Mouse (Mus musculus) adrenal gland (tissue): Measurements from ENCODE around the gene Chd4.

Experiments used
- intact Hi-C: fragments of 180-260 bp; cut with DNase I; formaldehyde crosslinking; loops from one replicate; pipeline ENCODE4 v1.15.1; 2025

Chd4 gene

DNA sequence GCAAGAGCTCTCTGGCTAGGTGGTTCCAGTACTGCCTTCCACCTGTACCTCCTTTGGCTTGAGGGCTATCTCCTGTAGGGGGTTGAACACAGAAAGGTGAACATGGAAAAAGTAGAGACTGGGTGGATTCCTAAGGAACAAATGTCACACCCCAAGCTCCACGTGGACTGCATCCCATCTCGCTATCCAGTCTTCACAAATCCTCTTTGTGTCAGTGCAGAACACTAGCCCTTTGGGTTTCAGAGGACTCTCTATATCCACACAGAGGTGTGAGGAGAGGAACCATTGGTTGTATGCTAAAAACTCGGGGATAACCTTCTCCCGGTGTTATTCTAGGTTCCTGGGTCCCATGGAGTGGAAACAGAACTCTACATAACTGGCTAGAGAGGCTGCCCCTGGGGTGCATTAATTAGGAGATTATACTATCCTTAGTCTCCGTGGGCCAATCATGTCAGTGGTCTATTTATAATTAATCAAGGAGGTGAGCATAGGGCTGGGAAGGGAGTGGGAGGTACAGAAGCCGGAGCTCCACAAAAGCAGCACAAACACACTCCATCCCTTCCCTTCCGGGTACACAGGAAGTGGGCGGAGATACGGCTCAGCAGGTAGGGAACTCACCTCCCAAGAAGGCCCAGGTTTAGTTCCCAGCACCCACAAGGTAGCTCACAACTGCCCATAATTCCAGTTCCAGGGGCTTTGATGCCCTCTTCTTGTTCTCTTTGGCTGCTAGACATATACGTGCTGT, 5.3 kb upstream of the Chd4 start:
- intact Hi-C loops: no loop called here

DNA sequence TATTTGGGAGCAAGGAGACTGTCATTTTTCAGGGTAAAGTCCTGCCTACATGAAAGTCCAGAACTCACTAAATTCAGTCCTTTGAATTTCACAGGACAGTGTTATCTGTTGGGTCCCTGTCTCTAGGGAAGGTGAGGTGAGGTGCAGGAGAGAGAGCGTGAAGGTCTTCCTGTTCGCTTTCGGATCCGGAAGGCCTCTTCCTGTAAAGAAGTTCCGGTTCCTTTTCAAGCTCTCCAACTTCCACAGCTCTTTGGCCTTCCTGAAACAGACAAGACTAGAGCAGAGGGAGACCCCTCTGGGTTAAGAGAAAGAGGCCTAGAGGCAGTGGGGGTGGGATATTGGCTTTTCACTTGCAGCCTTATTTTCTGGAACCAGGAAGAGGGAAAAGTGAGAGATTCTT, 3.4 kb upstream of the Chd4 start:
- intact Hi-C loops: no loop called here

DNA sequence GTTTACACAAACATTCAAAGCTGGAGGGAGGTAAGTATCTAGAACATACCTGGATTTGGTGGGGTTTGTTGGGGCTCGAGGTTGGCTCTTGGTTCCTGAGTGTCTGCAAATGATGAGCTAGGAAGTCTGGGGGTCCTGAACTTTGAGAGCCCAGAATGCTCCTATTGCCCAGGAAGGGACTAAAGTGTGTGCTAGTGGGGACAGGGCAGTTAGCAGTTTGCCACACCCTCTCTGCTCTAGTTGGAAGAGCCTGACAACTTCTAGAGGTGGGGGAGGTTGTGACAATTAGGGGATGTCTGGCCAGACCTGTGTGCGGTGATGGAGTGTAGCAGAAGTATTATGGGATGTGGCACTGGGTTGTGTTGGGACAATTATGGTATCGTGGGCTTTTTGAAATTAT, 938 bp upstream of the Chd4 start:
- intact Hi-C loops: loop anchor here (5.0 kb wide), 1 partner anchor 37 kb away; the partner anchor contains the start of gene Nop2

DNA sequence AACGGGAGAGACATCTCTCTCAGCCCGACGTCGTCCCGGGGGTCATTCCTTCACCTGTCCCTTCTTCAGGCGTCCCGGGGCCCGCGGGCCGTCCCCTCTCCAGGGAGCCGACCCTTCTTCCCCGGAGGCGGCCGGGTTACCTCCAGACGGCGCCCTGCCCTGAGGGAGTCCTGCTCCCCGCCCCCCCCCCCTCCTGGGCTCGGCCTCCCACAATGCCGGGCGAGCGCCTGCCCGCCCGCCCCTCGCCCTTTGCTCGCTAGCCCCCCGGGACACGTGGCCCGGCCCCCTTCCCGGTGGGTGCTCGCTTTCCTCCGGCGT, 457 bp downstream of the Chd4 start:
- intact Hi-C loops: loop anchor here (5.0 kb wide), 1 partner anchor 36 kb away; the partner anchor contains the start of gene Nop2

- intact Hi-C loops: loop anchor here (5.0 kb wide), 1 partner anchor 36 kb away; the partner anchor contains the start of gene Nop2
These were observed 990 bp downstream of the Chd4 start for GRCm38 (mm10) chr6:125096597-125097345.

DNA sequence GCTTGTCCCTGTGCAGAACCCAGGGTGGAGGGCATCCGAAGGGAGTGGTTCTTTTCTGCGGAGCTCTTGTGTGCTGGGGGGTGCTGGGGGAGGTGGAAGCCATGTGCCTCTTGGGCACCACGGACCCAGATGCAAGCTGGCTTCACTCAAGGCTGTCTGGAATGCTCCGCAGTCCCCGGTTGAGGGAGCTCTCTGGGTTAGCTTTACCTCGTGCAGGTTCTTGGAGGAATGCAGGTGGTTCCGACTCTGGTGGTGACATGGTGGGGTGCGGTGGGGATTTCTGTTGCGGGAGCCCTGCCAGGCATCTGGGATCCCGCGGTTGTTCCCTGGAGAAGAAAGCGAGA, 1.5 kb downstream of the Chd4 start:
- intact Hi-C loops: loop anchor here (5.0 kb wide), 1 partner anchor 35 kb away; the partner anchor contains the start of gene Nop2

- intact Hi-C loops: loop anchor here (5.0 kb wide), 1 partner anchor 34 kb away; the partner anchor contains the start of gene Nop2
These were observed 2.2 kb downstream of the Chd4 start for GRCm38 (mm10) chr6:125097951-125098350.

- intact Hi-C loops: loop anchor here (5.0 kb wide), 1 partner anchor 34 kb away; the partner anchor contains the start of gene Nop2
These were observed 2.7 kb downstream of the Chd4 start for GRCm38 (mm10) chr6:125098513-125098912.

DNA sequence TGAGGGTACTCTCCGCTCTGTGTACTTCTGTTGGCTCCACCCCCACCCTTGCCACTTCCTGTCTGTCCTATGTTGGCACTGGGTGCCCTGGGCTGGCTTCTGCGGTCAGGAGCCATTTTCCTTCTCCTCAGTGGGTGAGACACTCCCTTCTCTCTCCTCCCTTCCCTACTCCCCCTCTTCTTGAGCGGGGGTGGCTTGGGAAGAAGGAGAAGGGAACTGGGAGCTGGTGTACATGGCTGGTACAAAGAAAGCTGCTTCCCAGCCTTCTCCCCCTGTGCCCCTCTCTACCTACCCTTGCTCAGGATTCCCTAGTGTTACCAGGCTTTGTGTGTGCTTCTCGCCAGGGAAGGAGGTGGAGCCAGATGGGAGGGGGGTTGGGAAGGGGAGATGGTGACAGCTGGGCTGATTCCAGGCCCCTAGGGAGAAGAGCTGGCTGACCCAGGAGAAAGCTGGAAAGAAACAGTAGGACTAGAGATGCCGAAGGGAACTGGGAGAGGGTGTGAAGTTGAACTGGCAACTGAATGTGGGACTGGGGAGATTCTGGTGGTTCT, 3.7 kb downstream of the Chd4 start:
- intact Hi-C loops: loop anchor here (5.0 kb wide), 1 partner anchor 33 kb away; the partner anchor contains the start of gene Nop2

- intact Hi-C loops: no loop called here
These were observed 5.7 kb downstream of the Chd4 start for GRCm38 (mm10) chr6:125101444-125101843.

DNA sequence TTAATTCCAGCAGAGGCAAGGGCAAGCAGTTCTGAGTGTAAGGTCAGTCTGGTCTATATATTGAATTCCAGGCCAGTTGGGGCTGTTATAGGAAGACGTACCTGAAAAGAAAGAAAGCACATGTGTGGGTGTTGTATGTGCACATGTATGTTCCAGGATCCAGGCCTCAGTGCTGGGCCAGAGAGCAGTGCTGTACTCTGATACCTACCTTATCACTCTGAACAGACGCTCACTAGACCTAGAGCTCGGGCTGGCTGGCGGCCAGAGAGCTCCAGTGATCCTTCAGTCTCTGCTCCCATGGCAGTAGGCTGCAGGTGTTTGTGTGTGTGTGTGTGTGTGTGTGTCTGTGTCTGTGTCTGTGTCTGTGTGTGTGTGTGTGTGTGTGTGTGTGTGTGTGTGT, 8.4 kb downstream of the Chd4 start:
- intact Hi-C loops: no loop called here

DNA sequence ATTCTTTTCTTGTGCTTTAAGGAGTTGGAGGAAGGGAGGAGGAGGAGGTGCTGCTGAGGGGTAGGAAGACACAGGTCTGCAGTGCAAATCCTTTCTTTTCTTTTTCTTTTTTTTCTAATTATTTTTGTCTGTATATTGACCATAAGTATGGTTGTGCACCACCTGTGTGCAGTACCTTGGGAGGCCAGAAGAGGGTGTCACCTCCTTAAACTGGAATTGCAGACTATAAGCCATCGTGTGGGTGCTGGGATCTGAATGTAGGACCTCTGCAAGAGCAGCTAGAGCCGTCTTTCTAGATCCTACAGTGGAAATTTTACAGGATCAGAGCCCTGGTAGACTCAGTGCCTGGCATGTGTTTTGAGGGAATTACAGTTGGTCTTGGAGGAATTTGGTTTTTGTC, 11.9 kb downstream of the Chd4 start:
- intact Hi-C loops: no loop called here

DNA sequence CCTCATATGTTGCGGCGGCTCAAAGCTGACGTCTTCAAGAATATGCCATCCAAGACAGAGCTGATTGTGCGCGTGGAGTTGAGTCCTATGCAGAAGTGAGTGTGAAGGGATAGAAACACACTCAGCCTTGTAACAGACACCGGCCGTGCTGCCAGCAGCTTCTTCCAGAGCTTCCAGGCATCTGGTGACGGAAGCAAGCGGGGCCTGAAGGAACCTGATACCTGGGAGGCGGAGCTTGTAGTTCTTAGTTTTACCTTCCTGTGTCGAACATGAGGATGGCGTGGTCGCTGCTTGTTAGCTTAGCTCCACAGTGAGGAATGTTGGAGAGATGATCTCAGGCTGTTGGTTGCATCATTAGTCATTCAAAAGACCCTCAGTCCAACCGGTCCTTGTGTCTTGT, 13.6 kb downstream of the Chd4 start:
- intact Hi-C loops: no loop called here

GRCm38 (mm10) chr6:125110927-125111326, 15.1 kb downstream of the Chd4 start:
- intact Hi-C loops: no loop called here

DNA sequence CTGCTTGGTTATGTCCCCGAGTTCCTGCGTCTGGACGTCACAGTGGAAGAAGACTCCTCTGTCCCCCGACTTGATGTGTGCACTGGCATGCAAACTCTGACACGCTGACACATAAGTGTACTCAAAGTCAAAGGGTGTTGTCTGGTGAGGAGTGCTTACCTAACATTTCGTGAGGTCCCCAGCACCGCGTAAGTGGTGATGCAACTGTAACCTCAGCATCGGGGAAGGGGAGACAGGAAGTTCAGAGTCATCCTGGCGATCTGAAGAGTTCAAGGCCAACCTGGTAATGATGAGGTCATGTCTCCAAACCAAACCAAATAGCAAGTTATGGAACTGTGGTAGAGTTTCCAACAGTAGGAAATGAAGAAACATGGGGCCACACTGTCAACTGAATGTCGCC, 16.8 kb downstream of the Chd4 start:
- intact Hi-C loops: no loop called here

DNA sequence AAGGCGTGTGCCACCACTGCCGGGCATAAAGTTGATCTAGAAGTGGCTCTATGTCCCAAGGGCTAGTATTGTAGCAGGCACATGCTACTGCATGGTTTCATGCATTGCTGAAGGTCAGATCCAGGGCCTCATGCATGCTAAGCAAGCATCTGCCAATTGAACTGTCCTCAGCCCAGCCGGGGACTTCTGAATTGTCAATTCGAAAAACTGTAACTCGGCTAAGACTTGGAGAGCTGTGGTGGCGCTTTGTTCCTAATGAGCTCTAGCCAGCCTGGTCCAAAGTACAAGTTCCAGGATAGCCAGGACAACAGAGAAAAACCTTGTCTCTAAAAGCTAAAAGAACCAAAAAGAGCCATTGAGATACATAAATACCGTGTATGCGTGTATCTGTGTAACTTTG, 23.6 kb downstream of the Chd4 start:
- intact Hi-C loops: no loop called here

GRCm38 (mm10) chr6:125128724-125129123, 32.9 kb downstream of the Chd4 start:
- intact Hi-C loops: no loop called here

DNA sequence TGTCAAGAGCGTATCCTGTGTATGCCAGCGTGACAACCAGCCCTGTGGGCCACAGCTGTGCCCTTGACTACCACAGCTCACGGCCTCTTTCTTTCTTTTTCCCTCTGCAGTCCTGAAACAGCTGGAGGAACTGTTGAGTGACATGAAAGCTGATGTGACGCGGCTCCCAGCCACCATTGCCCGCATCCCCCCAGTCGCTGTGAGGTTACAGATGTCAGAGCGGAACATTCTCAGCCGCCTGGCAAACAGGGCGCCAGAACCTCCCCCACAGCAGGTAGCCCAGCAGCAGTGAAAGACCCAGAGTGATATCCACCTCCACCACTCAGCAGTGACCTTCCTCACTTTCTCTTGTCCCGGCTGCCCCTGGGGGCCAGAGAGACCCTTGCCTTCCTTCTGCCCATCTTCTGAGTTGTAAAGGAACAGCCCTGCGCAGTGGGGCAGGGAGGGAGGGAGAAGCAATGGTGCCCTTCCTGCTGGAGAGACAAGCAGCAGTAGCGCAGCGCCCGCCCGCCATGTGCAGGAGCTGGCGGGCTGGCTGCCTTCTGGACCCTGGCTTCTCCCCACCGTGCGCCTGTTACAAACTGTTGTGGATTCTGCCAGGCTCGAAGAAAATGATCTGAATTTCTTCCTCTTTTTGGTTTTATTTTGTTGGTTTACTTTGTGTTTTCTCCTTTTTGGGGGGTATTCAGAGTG, 34.1 kb downstream of the Chd4 start:
- intact Hi-C loops: loop anchor here (5.0 kb wide), 1 partner anchor 33 kb away; the partner anchor contains the start of gene Chd4

DNA sequence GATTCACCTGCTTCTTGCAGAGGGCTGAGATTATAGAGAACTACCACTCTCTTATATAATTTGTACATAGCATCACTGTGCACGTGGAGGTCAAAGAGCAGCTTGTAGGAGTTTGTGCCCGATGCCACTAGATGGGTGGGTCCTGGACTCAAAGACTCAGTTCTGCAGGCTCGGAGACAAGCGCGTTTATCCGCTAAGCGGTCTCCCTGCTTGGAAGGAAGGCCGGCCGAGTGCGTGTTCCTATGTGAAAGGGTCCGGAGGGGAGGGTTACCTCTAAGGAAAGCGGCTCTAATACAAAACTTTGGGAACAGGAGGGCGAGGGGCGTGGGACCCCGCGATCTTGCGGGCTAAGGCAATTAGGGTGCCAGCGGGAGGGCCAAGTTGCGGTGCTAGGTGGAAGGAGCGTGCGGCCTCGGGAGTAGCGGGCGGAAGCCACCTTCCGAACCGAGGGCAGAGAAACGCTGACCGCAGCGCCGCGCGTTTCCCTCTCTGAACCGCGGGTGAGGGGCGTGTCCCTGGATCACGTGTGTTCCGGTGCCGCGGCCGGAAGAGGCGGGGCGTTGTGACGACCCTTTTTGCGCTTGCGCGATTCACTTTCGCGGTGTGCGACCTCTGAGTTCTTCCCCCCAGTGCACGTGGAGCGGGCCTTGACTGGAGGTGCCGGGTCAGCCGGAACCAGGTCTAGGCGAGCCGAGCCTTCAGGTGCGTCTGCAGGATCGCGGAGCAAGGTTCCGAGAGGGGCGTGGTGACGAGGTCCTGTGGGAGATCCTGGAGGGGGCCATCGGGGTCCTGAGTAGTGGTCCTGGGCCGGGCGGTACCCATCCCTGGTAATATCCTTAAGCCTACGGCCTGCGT, 35.7 kb downstream of the Chd4 start, which contains the start of gene Nop2:
Gene Nop2, plus strand, starts transcription at position 608 of the 855 bp plus-strand sequence.
- intact Hi-C loops: loop anchor here (5.0 kb wide), 1 partner anchor 34 kb away; the partner anchor contains the start of gene Chd4

DNA sequence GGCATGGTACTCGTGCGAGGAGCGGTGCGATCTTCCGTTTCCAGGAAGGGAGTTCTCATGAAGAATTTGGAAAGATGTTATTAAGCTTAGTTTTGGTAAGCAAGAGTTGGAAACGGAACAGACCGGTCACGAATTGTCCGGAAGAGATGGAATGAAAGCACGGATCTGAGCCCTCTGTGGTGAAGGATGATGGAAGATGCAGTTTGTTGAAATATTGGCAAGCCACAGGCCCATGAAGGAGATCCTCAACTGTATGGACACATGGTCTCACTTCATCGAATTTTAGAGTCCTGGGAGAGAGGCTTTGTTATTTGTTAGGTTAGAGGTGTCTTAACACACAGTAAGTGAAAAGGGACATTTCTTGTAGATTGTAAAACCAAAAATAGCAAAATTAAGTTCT, 36.7 kb downstream of the Chd4 start:
- intact Hi-C loops: loop anchor here (5.0 kb wide), 1 partner anchor 35 kb away; the partner anchor contains the start of gene Chd4
